Mouse (Mus musculus) liver, postnatal 0 days (tissue): ENCODE data around the gene A830031A19Rik. TPM values are rescaled to one million over a fixed set of nuclear protein-coding genes. Genes with fewer than 3 reads are reported as not detected.

Source experiments
- ATAC-seq: fragments of 200-750 bp; cut with Nextera tagmentation; 2 replicates; pipeline ENCODE4 v1.8.0; 2017; ENCODE audit warnings: mild to moderate bottlenecking, moderate library complexity
- DNase-seq: peaks from one replicate; pipeline ENCODE4 v3.0.0-alpha.2; 2016
- H3K27ac ChIP-seq: fragments of 300-500 bp; sonication (generic); 2 replicates; pipeline ENCODE4 v1.5.1; 2014; ENCODE audit warnings: antibody characterized with exemption, moderate library complexity, mild to moderate bottlenecking, low read depth
- H3K27me3 ChIP-seq: fragments of 300-500 bp; sonication (generic); 2 replicates; pipeline ENCODE4 v1.6.1; 2014; ENCODE audit warnings: low read length, control low read depth, mixed read lengths; ENCODE audit not compliant: insufficient read depth
- H3K36me3 ChIP-seq: fragments of 300-500 bp; sonication (generic); replicated peaks from 2 replicates; pipeline ENCODE4 v1.6.1; 2014; ENCODE audit warnings: mild to moderate bottlenecking, control low read depth, low read length, moderate library complexity, mixed read lengths; ENCODE audit not compliant: insufficient read depth
- H3K4me1 ChIP-seq: fragments of 300-500 bp; sonication (generic); 2 replicates; pipeline ENCODE4 v1.6.1; 2014; ENCODE audit warnings: antibody characterized with exemption, mild to moderate bottlenecking, control low read depth; ENCODE audit not compliant: insufficient read depth
- H3K4me2 ChIP-seq: fragments of 300-500 bp; sonication (generic); 2 replicates; pipeline ENCODE4 v1.6.1; 2014; ENCODE audit warnings: low read depth, mild to moderate bottlenecking, low read length, moderate library complexity, mixed read lengths
- H3K4me3 ChIP-seq: fragments of 300-500 bp; sonication (generic); 2 replicates; pipeline ENCODE4 v1.5.1; 2014; ENCODE audit warnings: low read depth, low read length
- H3K9ac ChIP-seq: fragments of 300-500 bp; sonication (generic); replicated peaks from 2 replicates; pipeline ENCODE4 v1.6.1; 2014; ENCODE audit warnings: mild to moderate bottlenecking, moderate library complexity
- H3K9me3 ChIP-seq: fragments of 300-500 bp; sonication (generic); 2 replicates; pipeline ENCODE4 v1.6.1; 2016; ENCODE audit warnings: mild to moderate bottlenecking, control low read depth, low read length, mixed read lengths
- CTCF ChIP-seq: sonication (generic); IDR thresholded peaks from 2 replicates; pipeline ENCODE4 v1.5.1; 2016; ENCODE audit warnings: antibody characterized with exemption, low read depth
- EP300 ChIP-seq: IDR thresholded peaks from 2 replicates; pipeline ENCODE4 v1.6.1; 2016; ENCODE audit warnings: antibody characterized with exemption, low read depth, mild to moderate bottlenecking
- WGBS: fragments of 180-500 bp; shearing (Covaris S2); extraction: QIAGEN DNeasy Blood & Tissue Kit; methylation state at CpG from one replicate; pipeline ENCODE4 v1.1.7; 2014; ENCODE audit not compliant: insufficient replicate concordance; 5-methylcytosine and 5-hydroxymethylcytosine counted together
- microRNA-seq: library from miRNA; unstranded; fragments of <30 nt; microRNA quantifications from one replicate; pipeline ENCODE4, GENCODE M21; 2016
- polyA plus RNA-seq: library from polyadenylated mRNA; unstranded; fragments of >200 nt; fragmentation: Nextera tagmentation; extraction: Ambion mirVana; gene quantifications from 2 replicates; pipeline ENCODE4 v1.2.1, GENCODE M21; 2015

The A830031A19Rik gene
- polyA plus RNA-seq, 1 experiment from 2014 or later: not detected

DNA sequence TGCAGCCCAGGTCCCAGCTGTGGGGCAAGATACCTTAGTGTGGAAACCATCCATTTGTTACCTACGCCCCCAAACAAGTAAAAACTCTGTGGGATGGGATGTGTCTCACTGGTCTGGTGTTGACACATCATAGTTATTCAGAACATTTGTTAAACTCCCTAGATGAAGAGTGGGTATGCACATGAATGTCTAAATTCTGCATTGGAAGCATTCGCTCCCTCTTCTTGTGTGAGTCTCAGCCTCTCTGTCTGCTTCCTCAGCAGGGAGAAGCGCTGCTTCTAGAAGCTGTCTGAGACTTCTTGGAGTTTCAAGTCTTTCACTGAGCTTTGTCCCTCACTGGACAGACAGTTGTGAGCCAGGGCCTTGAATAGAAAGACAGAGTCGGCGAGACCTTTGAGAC lies 65.9 kb downstream of the A830031A19Rik start:
- Histone ChIP-seq H3K27me3 (no peaks in the 10 kb centered on the region), H3K9me3 (no peaks in the 10 kb centered on the region), H3K4me1 (no peaks in the 10 kb centered on the region), H3K9ac (no peak overlapping the region), H3K36me3 (no peaks in the 10 kb centered on the region), H3K4me3 (no peak overlapping the region), H3K4me2 (no peak overlapping the region), H3K27ac (no peak overlapping the region)
- 79% methylated on average over 5 of the region's 5 CpGs for WGBS
- no peak for ATAC-seq
- TF ChIP-seq EP300 (no peak), CTCF (no peak)
- DNase-seq: no peak

DNA sequence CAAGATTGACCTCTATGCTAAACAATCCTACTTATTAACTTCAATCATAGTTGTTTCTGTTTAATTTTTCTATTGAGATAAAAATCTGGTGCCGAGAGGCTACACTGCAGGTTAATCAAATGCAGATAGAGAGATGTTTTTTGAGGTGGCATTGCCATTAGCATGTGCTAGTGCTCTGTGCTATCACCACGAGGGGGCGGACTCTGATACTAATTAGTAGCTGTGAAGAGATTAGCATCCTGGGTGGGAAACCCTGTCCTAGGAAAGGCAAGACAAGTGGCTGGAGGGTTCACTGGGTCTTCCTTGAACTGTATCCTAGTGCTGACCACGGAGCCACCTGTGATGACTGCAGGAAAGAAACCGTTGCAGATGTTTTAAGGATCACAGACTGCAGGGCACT lies 66.6 kb downstream of the A830031A19Rik start:
- WGBS: 33% methylated on average over 5 of the region's 5 CpGs
- Histone ChIP-seq H3K36me3 (no peaks in the 10 kb centered on the region), H3K4me2 (no peak overlapping the region), H3K27me3 (no peaks in the 10 kb centered on the region), H3K4me1 (no peaks in the 10 kb centered on the region), H3K4me3 (no peak overlapping the region), H3K9me3 (no peaks in the 10 kb centered on the region), H3K9ac (no peak overlapping the region), H3K27ac (no peak overlapping the region)
- peak; percentile 23 for DNase-seq
- no peak for ATAC-seq
- TF ChIP-seq EP300: no peak
- TF ChIP-seq CTCF: peak; percentile 48

DNA sequence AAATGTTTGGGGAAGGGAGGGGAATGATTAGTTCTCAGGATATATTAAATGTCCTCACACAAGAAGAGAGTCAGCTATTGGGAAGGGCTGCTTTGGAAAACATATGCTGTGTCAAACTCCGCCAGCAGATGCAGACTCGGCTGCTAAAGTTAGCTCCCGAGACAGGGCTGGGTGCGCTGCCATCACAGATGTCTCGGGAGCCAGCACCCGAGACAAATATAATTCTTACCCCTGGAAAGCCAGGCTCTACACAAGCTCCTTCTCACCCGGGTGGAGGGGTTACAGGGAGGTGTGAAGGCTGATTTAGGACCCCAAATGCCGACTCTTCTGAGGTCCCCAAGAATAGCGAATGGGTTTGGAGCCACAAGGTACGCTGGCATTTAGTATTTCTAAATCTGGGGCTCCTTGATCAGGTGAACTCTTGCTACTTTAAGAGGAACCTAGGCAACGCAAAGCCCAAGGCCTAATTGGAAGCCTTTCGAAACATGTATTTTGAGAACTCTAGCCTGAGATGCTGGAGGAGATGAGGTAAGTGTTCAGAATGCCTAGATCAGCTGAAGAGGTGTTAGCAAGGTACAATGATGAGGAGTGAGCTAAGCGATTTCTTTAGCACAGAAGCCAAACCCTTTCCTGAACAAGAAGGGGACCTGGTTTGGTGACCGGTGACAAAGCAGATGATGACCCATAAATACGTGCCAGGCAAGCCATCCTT lies 69.3 kb downstream of the A830031A19Rik start:
- Histone ChIP-seq H3K36me3 (no peaks in the 10 kb centered on the region), H3K27ac (no peak overlapping the region), H3K4me1 (no peaks in the 10 kb centered on the region), H3K4me3 (no peak overlapping the region), H3K4me2 (no peak overlapping the region), H3K27me3 (no peaks in the 10 kb centered on the region), H3K9me3 (no peaks in the 10 kb centered on the region), H3K9ac (no peak overlapping the region)
- DNase-seq (no peak), ATAC-seq (no peak)
- no peak for TF ChIP-seq EP300
- no peak for TF ChIP-seq CTCF
- 78% methylated on average over 15 of the region's 15 CpGs for WGBS

GRCm38 (mm10) chr11:24000675-24001074 lies 74.2 kb downstream of the A830031A19Rik start:
- Histone ChIP-seq H3K4me3 (no peak overlapping the region), H3K27ac (no peak overlapping the region), H3K4me1 (no peaks in the 10 kb centered on the region), H3K4me2 (no peak overlapping the region), H3K27me3 (no peaks in the 10 kb centered on the region), H3K9ac (no peak overlapping the region), H3K9me3 (no peaks in the 10 kb centered on the region), H3K36me3 (no peaks in the 10 kb centered on the region)
- 70% methylated on average over 7 of the region's 7 CpGs for WGBS
- DNase-seq (no peak), ATAC-seq (no peak)
- TF ChIP-seq EP300 (no peak), CTCF (no peak)

Small RNA genes lying within 50 kb of the gene (microRNA-seq; reads per million reads assigned to microRNA genes)
- not detected for gene Gm44381

Other genes with a start within 250 kb of the A830031A19Rik start
- 2.3 and 2.5 TPM in 2 replicates for gene Papolg, start 179.8 kb downstream of the A830031A19Rik start, polyA plus RNA-seq
- gene Bcl11a, start 3.0 kb upstream of the A830031A19Rik start, polyA plus RNA-seq: 6.6 and 10.3 TPM in 2 replicates